Comparison of ENCODE assay signal across 11 mouse cellular contexts in the genomic region with DNA sequence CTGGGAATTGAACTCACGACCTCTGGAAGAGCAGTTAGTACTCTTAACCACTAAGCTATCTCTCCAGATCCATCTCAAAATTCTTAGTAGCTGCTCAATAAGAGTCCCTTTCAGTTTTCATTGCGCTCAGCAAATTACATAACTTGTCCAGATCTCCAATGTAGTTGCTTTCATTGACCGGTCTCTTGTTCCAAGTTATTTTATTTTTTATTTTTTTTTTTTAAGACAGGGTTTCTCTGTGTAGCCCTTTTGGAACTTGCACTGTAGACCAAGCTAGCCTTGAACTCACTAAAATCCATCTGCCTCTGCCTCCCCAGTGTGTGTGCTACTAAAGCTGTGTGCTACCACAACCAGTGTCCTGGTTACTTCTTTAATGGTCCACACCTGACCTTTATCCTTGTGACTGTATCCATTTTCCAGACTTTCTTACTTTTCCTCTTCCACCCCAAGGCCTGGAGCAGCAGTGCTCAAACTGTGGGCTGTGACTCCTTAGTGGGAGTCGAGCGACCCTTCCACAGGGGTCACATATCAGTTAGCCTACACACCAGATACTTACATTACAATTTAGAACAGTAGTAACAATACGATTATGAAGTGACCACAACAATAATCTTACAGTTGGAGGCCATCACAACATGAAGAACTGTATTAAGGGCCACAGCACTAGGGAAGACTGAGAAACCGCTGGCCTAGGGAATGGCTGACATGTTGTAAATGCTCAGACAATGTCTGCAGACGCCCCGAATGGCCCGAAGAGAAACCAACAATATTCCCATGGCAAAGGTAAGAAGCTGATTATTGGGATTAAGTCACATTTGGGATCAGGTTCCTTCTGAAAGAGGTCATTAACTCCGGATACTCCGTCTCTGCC.
DNase-seq lines count a peak whose midpoint lies in the region; ATAC-seq and TF ChIP-seq lines count a peak whose summit lies in the region.
"Had no signal": no experiment of that assay in that cellular context is flagged by ENCODE, and none has a peak within 500 bp of the region (broad histone marks: within the 10 kb centered on the region; RNA-seq: fewer than 3 reads in every experiment).

No protein-coding gene starts in this region.

- no peak overlapping the region for H3K4me3 ChIP-seq in neural tube, embryonic 13.5 days
- H3K4me3 ChIP-seq in forebrain, embryonic 12.5 days (replicated peaks): peak overlapping the region; percentile 30
- H3K4me3 ChIP-seq in hindbrain, postnatal 0 days (ENCODE audit: low read length): no peak overlapping the region
- peak overlapping the region; percentile 27 for H3K4me3 ChIP-seq in olfactory bulb, adult 2 months (ENCODE audit: insufficient read depth, low read depth, low read length)
- H3K4me3 ChIP-seq: neural tube, embryonic 12.5 days had no signal

- no peak for TF ChIP-seq POLR2A in olfactory bulb, adult 2 months (IDR thresholded peaks at IDR 0.05; ENCODE audit: insufficient read depth, low read depth, low read length)

- no peak for TF ChIP-seq CTCF in hindbrain, postnatal 0 days (IDR thresholded peaks at IDR 0.05; ENCODE audit: low read depth)
- TF ChIP-seq CTCF in olfactory bulb, adult 2 months (IDR thresholded peaks at IDR 0.05; ENCODE audit: insufficient read depth, low read depth, low read length): no peak

- no peak overlapping the region for H3K27ac ChIP-seq in neural tube, embryonic 13.5 days (replicated peaks)
- 0 out of 2 replicates have a peak overlapping the region, but pooled peaks have one; percentile 19 for H3K27ac ChIP-seq in forebrain, embryonic 12.5 days
- no peak overlapping the region for H3K27ac ChIP-seq in hindbrain, postnatal 0 days
- H3K27ac ChIP-seq in olfactory bulb, adult 2 months (ENCODE audit: insufficient read depth, low read depth, low read length): no peak overlapping the region
- H3K27ac ChIP-seq: neural tube, embryonic 12.5 days had no signal

- no peak overlapping the region for H3K9ac ChIP-seq in neural tube, embryonic 13.5 days
- peak overlapping the region; percentile 40 for H3K9ac ChIP-seq in forebrain, embryonic 12.5 days
- 0 out of 2 replicates have a peak overlapping the region, but pooled peaks have one; percentile 0 for H3K9ac ChIP-seq in hindbrain, postnatal 0 days (replicated peaks; ENCODE audit: low read length)
- H3K9ac ChIP-seq: neural tube, embryonic 12.5 days had no signal

- no peaks in the 10 kb centered on the region for H3K27me3 ChIP-seq in neural tube, embryonic 13.5 days
- H3K27me3 ChIP-seq in forebrain, embryonic 12.5 days: 0 out of 2 replicates have a peak, but pooled peaks cover 5% of the 10 kb centered on the region
- no peaks in the 10 kb centered on the region for H3K27me3 ChIP-seq in hindbrain, postnatal 0 days (ENCODE audit: insufficient read depth, low read length)
- H3K27me3 ChIP-seq: neural tube, embryonic 12.5 days had no signal

- WGBS in neural tube, embryonic 13.5 days: 83% methylated on average over 12 of the region's 12 CpGs
- WGBS in forebrain, embryonic 12.5 days: 51% methylated on average over 12 of the region's 12 CpGs
- 73% methylated on average over 12 of the region's 12 CpGs for WGBS in hindbrain, postnatal 0 days
- 62% methylated on average over 12 of the region's 12 CpGs for WGBS in olfactory bulb, adult 2 months

- H3K4me2 ChIP-seq in neural tube, embryonic 13.5 days: peak overlapping the region; percentile 11; the same call in 1 of the 2 replicates
- peak overlapping the region; percentile 55 for H3K4me2 ChIP-seq in forebrain, embryonic 12.5 days
- peak overlapping the region; percentile 30 for H3K4me2 ChIP-seq in hindbrain, postnatal 0 days (ENCODE audit: low read depth, low read length)
- H3K4me2 ChIP-seq: neural tube, embryonic 12.5 days had no signal

- no peak for DNase-seq in neural tube, embryonic 10.5 days (ENCODE audit: extremely low spot score, low spot score)
- no peak for DNase-seq in hindbrain, postnatal 0 days (ENCODE audit: low spot score)
- no peak for DNase-seq in urinary bladder, postnatal 36 days (ENCODE audit: low spot score in 2 of 2)
- DNase-seq in embryo, embryonic 9.5 days (ENCODE audit: extremely low spot score): no peak
- DNase-seq in heart, adult 18-20 months: no peak
- DNase-seq: lung, adult 2 months; thymus, adult 18-20 months had no signal

- ATAC-seq in neural tube, embryonic 13.5 days (ENCODE audit: low read depth): no peak
- no peak for ATAC-seq in forebrain, embryonic 12.5 days (ENCODE audit: low FRiP score)
- no peak for ATAC-seq in hindbrain, postnatal 0 days

- H3K4me1 ChIP-seq in neural tube, embryonic 13.5 days (replicated peaks): no peaks in the 10 kb centered on the region
- peaks cover 13% of the 10 kb centered on the region for H3K4me1 ChIP-seq in forebrain, embryonic 12.5 days
- H3K4me1 ChIP-seq in hindbrain, postnatal 0 days (ENCODE audit: insufficient read depth, low read length): no peaks in the 10 kb centered on the region
- peaks cover 3% of the 10 kb centered on the region for H3K4me1 ChIP-seq in olfactory bulb, adult 2 months (ENCODE audit: control insufficient read depth, insufficient read depth, low read length)
- H3K4me1 ChIP-seq: neural tube, embryonic 12.5 days had no signal

- H3K36me3 ChIP-seq in neural tube, embryonic 13.5 days: no peaks in the 10 kb centered on the region
- H3K36me3 ChIP-seq in forebrain, embryonic 12.5 days (replicated peaks): no peaks in the 10 kb centered on the region
- H3K36me3 ChIP-seq in hindbrain, postnatal 0 days (ENCODE audit: insufficient read depth, low read length): no peaks in the 10 kb centered on the region
- H3K36me3 ChIP-seq: neural tube, embryonic 12.5 days had no signal

- H3K9me3 ChIP-seq in neural tube, embryonic 13.5 days: no peaks in the 10 kb centered on the region
- 0 out of 2 replicates have a peak, but pooled peaks cover 6% of the 10 kb centered on the region for H3K9me3 ChIP-seq in forebrain, embryonic 12.5 days
- H3K9me3 ChIP-seq in hindbrain, postnatal 0 days (ENCODE audit: low read length): no peaks in the 10 kb centered on the region

Comparison
In these comparisons a context has a peak if more than half of its experiments do, and no peak if none do; other contexts are left out.
1. H3K4me3 ChIP-seq: peak in forebrain, embryonic 12.5 days (single experiment) and olfactory bulb, adult 2 months (single experiment); none in neural tube, embryonic 13.5 days (single experiment) and hindbrain, postnatal 0 days (single experiment).
2. Peak in every context shown above with its lines, with median percentiles within 50 percentile points of each other: H3K4me2 ChIP-seq.